Mouse (Mus musculus) gastrocnemius, postnatal 10 days (tissue): ENCODE results near the gene Gpalpp1. TPM values are rescaled to one million over a fixed set of nuclear protein-coding genes. Genes with fewer than 3 reads are reported as not detected.

Source experiments
- DNase-seq: peaks from one replicate; pipeline ENCODE4 v3.0.0; 2021; ENCODE audit warnings: mixed read lengths
- total RNA-seq, 2 experiments: library from RNA; stranded (reverse); gene quantifications; 2 replicates each; pipeline ENCODE4 v1.2.3; 2021

The Gpalpp1 gene
- total RNA-seq, 2 experiments from 2014 or later = 7.9 to 8.6 TPM

- no peak for DNase-seq
Observed at GRCm38 (mm10) chr14:76115744-76116143, 5.2 kb upstream of the Gpalpp1 start.

GRCm38 (mm10) chr14:76099543-76099942 is 11.0 kb downstream of the Gpalpp1 start:
- DNase-seq = no peak

GRCm38 (mm10) chr14:76097815-76098214 is 12.7 kb downstream of the Gpalpp1 start:
- DNase-seq = no peak

DNA sequence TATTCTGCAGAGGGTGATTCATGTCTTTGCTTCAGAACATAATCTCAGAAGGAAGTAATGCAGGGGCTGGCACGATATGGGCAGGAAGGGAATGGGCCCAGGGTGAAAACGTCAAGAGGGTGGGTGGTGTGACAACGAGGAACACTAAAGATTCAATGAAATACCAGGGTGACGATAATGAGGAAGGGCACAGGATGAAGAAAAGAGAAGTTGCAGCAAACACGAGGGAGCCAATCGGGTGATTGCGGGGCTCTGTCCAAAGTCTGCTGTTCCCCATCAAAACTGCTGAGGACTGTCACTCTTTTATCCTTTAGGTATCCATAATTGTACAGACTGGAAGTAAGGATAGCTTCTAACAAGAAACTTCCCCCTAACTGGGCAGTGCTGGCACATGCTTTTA is 13.3 kb downstream of the Gpalpp1 start:
- DNase-seq = no peak

- DNase-seq = no peak
Observed at GRCm38 (mm10) chr14:76084188-76084587, 26.4 kb downstream of the Gpalpp1 start.

DNA sequence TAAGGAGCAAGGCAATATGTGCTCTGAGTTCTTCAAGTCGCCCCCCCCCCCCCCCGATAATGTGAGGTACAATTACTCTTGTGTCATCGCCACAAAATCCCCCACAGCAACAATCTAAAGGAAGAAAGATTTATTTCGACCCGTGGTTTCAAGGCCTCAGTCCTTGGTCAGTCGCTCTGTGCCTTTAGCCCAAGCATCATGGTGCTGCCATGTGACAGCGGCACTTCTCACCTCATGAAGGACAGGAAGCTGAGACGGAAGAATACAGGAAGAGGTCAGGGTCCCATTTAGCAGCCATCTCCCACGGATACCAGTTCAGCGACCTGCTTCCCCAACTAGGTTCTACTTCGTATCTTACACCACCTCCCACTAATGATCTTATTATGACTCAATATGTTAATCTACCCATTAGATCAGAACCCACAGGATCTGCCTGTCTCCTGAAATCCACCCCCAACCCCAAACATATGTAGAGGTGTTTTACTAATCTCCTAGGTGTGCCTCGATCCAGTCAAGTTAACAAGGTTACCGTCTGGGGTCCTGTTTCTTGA is 28.4 kb downstream of the Gpalpp1 start:
- no peak for DNase-seq

DNA sequence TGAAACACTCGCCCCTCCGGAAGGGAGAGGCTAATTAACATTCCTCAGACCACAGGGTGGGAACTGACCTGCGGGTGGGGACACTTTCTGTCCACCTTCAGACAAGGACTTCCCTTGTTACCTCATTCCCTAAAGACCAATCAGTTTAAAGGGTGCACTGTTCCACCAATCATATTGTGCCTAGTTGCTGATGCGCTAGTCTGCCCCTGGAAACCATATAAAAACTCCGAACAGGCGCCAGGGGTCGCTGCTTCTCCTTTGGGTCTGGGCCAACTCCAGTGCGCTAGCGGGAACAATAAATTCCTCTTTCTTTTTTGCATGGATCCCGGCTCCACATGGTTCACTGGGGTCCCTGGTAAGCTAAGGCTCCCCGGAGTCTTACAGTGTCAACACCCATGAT is 29.1 kb downstream of the Gpalpp1 start:
- peak; percentile 30 for DNase-seq

DNA sequence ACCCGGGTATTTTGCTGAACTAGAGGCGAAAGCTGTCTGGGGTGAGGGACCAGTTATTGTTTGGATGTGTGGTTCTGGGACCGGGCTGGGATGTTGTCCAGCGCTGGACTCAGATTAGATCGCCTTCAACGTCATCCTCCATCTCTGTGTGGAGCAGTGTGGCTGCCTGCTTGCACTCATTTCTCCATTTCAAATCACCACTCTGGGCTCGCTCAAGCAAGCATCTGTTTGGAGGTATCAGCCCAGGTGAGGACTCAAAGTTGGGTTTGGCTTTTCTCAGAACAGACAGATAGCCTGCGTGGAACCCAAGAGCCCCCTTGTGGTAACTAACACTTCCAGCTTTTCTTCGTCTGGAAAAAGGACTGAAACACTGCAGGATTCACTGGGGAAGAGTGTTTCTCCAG is 33.5 kb downstream of the Gpalpp1 start:
- DNase-seq = peak; percentile 25

DNA sequence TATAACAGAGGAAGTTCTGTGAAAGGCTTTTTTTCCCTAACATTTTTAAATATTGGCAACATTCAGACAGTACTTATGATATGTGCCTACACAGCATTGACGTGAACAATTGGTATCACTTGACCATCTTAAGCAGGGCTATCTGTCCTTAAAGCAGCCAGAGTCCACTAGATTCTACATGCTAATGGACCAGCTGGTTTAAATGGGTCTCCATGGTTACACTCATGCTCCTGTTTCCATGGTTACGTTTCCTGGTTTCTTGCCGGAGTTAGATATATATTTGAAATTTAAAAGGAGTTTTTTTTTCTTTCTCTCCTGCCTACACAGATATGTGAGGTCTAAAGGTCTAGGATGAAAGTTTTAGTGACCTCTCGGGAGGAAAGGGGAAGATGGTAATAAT is 34.0 kb downstream of the Gpalpp1 start:
- DNase-seq = no peak

GRCm38 (mm10) chr14:76075721-76076120 is 34.8 kb downstream of the Gpalpp1 start:
- DNase-seq = no peak

GRCm38 (mm10) chr14:76074206-76074605 is 36.4 kb downstream of the Gpalpp1 start:
- DNase-seq = no peak

DNA sequence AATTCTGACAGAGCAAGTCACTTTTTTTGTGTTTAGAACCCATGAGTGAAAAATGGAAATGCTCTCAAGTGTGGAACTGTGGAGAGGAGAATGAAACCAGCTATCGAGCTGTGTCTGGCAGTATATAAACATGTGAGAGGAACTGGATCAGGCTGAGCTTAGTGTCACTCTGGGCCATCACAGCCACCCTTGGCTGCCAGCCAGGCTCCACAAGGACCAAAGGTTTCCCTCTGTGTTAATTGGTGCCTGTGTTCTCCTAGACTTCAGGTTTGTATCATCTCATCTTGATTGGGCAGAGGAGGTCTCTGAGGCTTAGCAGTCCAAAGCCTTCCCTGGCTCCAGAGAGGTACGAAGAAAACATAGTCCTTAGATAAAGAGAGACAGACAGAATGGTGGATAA is 37.9 kb downstream of the Gpalpp1 start:
- DNase-seq = no peak

DNA sequence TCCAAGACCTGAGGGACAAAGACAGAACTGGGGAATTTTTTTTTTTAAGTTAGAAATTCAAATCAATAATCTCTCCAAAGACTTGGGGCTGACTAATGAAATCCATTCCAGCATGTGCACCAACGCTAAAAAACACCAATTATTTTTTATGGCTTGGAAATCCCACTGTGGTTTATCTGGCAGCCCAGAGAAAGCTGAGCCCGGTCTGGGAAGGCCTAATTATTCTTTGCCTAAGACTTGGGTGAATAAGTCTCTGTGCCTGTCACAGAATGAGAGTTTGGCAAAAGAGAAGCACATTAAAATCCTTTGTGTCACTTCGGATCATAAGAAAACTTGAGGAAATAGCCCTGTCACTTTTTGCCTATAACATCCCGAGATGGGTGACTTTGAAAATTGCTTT is 41.3 kb downstream of the Gpalpp1 start:
- no peak for DNase-seq

- no peak for DNase-seq
Observed at GRCm38 (mm10) chr14:76068296-76068695, 42.3 kb downstream of the Gpalpp1 start.

- DNase-seq = no peak
Observed at GRCm38 (mm10) chr14:76067237-76067636, 43.3 kb downstream of the Gpalpp1 start.

- DNase-seq = no peak
Observed at GRCm38 (mm10) chr14:76059441-76059840, 51.1 kb downstream of the Gpalpp1 start.

GRCm38 (mm10) chr14:76053726-76054125 is 56.8 kb downstream of the Gpalpp1 start:
- no peak for DNase-seq

- no peak for DNase-seq
Observed at GRCm38 (mm10) chr14:76051966-76052365, 58.6 kb downstream of the Gpalpp1 start.

DNA sequence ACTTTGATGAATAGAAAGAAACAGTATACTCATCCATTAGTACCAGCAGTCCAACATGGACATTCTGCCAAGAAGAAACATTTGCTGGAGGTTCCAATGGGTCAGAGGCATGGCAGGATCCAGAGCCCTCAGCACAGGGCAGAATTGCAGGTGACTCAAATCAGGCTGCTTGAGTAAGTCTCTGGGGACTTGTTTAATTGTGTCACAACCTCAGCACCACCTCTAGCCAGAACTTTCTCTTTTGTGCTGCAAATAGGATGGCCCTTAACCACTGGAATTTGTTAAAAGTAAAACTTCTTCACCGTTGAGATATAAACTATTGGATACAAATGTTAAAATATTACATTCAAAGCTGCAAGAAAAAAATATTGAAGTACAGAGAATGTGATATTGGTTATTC is 64.8 kb downstream of the Gpalpp1 start:
- no peak for DNase-seq

DNA sequence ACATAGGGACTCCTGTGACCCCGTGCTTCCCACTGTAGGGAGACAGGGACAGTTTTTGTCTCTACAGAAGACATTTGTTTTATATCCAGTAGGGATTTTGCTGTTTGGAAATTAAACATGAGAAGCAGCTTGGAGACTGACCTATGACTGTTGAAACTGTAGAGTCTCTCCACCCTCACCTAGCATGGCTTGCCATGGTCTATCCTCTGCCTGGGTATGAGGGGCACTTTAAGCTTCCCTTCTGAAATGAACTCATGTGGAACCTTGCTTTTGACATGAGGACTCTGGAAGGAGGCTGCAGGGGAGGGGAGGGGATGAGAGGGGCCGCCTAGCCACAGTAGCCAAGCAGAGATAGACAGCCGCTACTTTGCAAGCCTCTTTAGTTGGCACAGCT is 66.4 kb downstream of the Gpalpp1 start:
- no peak for DNase-seq

- DNase-seq = no peak
Observed at GRCm38 (mm10) chr14:76043251-76044163, 67.1 kb downstream of the Gpalpp1 start.
